Mouse (Mus musculus): ENCODE measurements at regions not wholly inside any gene's neighbourhood (a gene's known extent, or its start where the extent isn't known, plus 50 kb on each side); places are given as distances from the start of the nearest gene placed in this dataset.

GRCm38 (mm10) chr5:144645367-144645766 is 99.7 kb downstream of the Nptx2 start:
- TF ChIP-seq GATA1 (IDR thresholded peaks at IDR 0.05; ENCODE audit: borderline replicate concordance, low read length), result no peak
- TF ChIP-seq GATA2 (IDR thresholded peaks at IDR 0.05; ENCODE audit: borderline replicate concordance, low read depth, low read length), result no peak
- TF ChIP-seq TAL1 (conservative IDR thresholded peaks at IDR 0.05; ENCODE audit: low read depth, low read length), result no peak
- no peak for TF ChIP-seq POLR2AphosphoS5 (IDR thresholded peaks at IDR 0.05; ENCODE audit: insufficient replicate concordance, low read depth, low read length)
- TF ChIP-seq CTCF (IDR thresholded peaks at IDR 0.05; ENCODE audit: low read depth, low read length), result no peak
- H3K4me3 ChIP-seq (ENCODE audit: low read depth, low read length), result no peak overlapping the region
- ATAC-seq (ENCODE audit: extremely low read depth, insufficient number of reproducible peaks, low FRiP score, poor library complexity, severe bottlenecking) (no peak), DNase-seq (ENCODE audit: low spot score) (no peak)
- no peaks in the 10 kb centered on the region for H3K36me3 ChIP-seq (replicated peaks)
- H3K27me3 ChIP-seq (ENCODE audit: insufficient read depth, low read length), result no peaks in the 10 kb centered on the region
- H3K4me1 ChIP-seq (ENCODE audit: insufficient read depth, low read depth, low read length), result no peaks in the 10 kb centered on the region
- peaks cover 77% of the 10 kb centered on the region for H3K9me3 ChIP-seq (replicated peaks)

GRCm38 (mm10) chr5:144647311-144648104 is 101.8 kb downstream of the Nptx2 start:
- Histone ChIP-seq H3K9me3 (replicated peaks) (peaks cover 68% of the 10 kb centered on the region), H3K4me3 (ENCODE audit: low read depth, low read length) (no peak overlapping the region), H3K36me3 (replicated peaks) (no peaks in the 10 kb centered on the region), H3K27me3 (ENCODE audit: insufficient read depth, low read length) (no peaks in the 10 kb centered on the region), H3K4me1 (ENCODE audit: insufficient read depth, low read depth, low read length) (no peaks in the 10 kb centered on the region)
- no peak for ATAC-seq (ENCODE audit: extremely low read depth, insufficient number of reproducible peaks, low FRiP score, poor library complexity, severe bottlenecking)
- no peak for TF ChIP-seq POLR2AphosphoS5 (IDR thresholded peaks at IDR 0.05; ENCODE audit: insufficient replicate concordance, low read depth, low read length)
- TF ChIP-seq GATA1 (IDR thresholded peaks at IDR 0.05; ENCODE audit: borderline replicate concordance, low read length), result no peak
- no peak for TF ChIP-seq TAL1 (conservative IDR thresholded peaks at IDR 0.05; ENCODE audit: low read depth, low read length)
- no peak for TF ChIP-seq GATA2 (IDR thresholded peaks at IDR 0.05; ENCODE audit: borderline replicate concordance, low read depth, low read length)
- no peak for TF ChIP-seq CTCF (IDR thresholded peaks at IDR 0.05; ENCODE audit: low read depth, low read length)
- DNase-seq (ENCODE audit: low spot score), result no peak

- H3K4me1 ChIP-seq (ENCODE audit: insufficient read depth, low read depth, low read length), result no peaks in the 10 kb centered on the region
- no peaks in the 10 kb centered on the region for H3K27me3 ChIP-seq (ENCODE audit: insufficient read depth, low read length)
- peaks cover 49% of the 10 kb centered on the region for H3K9me3 ChIP-seq (replicated peaks)
- DNase-seq (ENCODE audit: low spot score) (no peak), ATAC-seq (ENCODE audit: extremely low read depth, insufficient number of reproducible peaks, low FRiP score, poor library complexity, severe bottlenecking) (no peak)
- H3K4me3 ChIP-seq (ENCODE audit: low read depth, low read length), result no peak overlapping the region
- H3K36me3 ChIP-seq (replicated peaks), result no peaks in the 10 kb centered on the region
- no peak for TF ChIP-seq POLR2AphosphoS5 (IDR thresholded peaks at IDR 0.05; ENCODE audit: insufficient replicate concordance, low read depth, low read length)
- no peak for TF ChIP-seq CTCF (IDR thresholded peaks at IDR 0.05; ENCODE audit: low read depth, low read length)
- TF ChIP-seq GATA2 (IDR thresholded peaks at IDR 0.05; ENCODE audit: borderline replicate concordance, low read depth, low read length), result no peak
- no peak for TF ChIP-seq TAL1 (conservative IDR thresholded peaks at IDR 0.05; ENCODE audit: low read depth, low read length)
These were observed 106.5 kb downstream of the Nptx2 start for GRCm38 (mm10) chr5:144652231-144652630.

DNA sequence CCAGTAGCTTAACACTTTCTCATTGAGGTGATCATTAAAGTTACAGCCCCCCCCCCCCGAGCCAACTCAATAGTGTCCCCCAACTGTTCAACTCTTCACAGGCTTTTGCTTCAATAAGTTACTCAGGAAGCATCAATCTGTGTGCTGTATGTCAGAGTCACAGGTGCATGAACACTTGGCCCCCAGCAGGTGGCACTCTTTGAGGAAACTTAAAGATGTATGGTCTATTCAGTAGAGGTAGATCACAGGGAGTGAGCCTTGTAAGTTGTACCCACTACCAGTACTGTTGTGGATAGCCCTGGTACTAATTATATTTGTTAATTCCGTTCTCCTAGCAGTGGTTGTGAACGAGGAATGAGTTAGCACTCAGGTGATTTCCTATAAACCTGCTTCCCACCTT is 99.6 kb downstream of the Tmem130 start:
- ATAC-seq (ENCODE audit: extremely low read depth, insufficient number of reproducible peaks, low FRiP score, poor library complexity, severe bottlenecking), result no peak

GRCm38 (mm10) chr5:144663981-144664380 is 97.6 kb downstream of the Tmem130 start:
- no peak for TF ChIP-seq GATA1 (IDR thresholded peaks at IDR 0.05; ENCODE audit: borderline replicate concordance, low read length)
- TF ChIP-seq TAL1 (conservative IDR thresholded peaks at IDR 0.05; ENCODE audit: low read depth, low read length), result no peak
- TF ChIP-seq GATA2 (IDR thresholded peaks at IDR 0.05; ENCODE audit: borderline replicate concordance, low read depth, low read length), result no peak
- no peak for TF ChIP-seq POLR2AphosphoS5 (IDR thresholded peaks at IDR 0.05; ENCODE audit: insufficient replicate concordance, low read depth, low read length)
- no peak for TF ChIP-seq CTCF (IDR thresholded peaks at IDR 0.05; ENCODE audit: low read depth, low read length)
- DNase-seq (ENCODE audit: low spot score) (no peak), ATAC-seq (ENCODE audit: extremely low read depth, insufficient number of reproducible peaks, low FRiP score, poor library complexity, severe bottlenecking) (no peak)
- H3K36me3 ChIP-seq (replicated peaks), result no peaks in the 10 kb centered on the region
- no peak overlapping the region for H3K4me3 ChIP-seq (ENCODE audit: low read depth, low read length)
- H3K27me3 ChIP-seq (ENCODE audit: insufficient read depth, low read length), result no peaks in the 10 kb centered on the region
- peaks cover 41% of the 10 kb centered on the region for H3K9me3 ChIP-seq (replicated peaks)
- H3K4me1 ChIP-seq (ENCODE audit: insufficient read depth, low read depth, low read length), result no peaks in the 10 kb centered on the region

More for the DNA sequence above, 99.6 kb downstream of the Tmem130 start:
- H3K4me1 ChIP-seq (ENCODE audit: insufficient read depth, low read depth, low read length), result no peaks in the 10 kb centered on the region
- no peaks in the 10 kb centered on the region for H3K36me3 ChIP-seq (replicated peaks)
- TF ChIP-seq GATA2 (IDR thresholded peaks at IDR 0.05; ENCODE audit: borderline replicate concordance, low read depth, low read length), result no peak
- TF ChIP-seq GATA1 (IDR thresholded peaks at IDR 0.05; ENCODE audit: borderline replicate concordance, low read length), result no peak
- TF ChIP-seq CTCF (IDR thresholded peaks at IDR 0.05; ENCODE audit: low read depth, low read length), result no peak
- no peak for TF ChIP-seq TAL1 (conservative IDR thresholded peaks at IDR 0.05; ENCODE audit: low read depth, low read length)
- no peak for TF ChIP-seq POLR2AphosphoS5 (IDR thresholded peaks at IDR 0.05; ENCODE audit: insufficient replicate concordance, low read depth, low read length)
- no peak overlapping the region for H3K4me3 ChIP-seq (ENCODE audit: low read depth, low read length)
- DNase-seq (ENCODE audit: low spot score), result no peak
- peaks cover 37% of the 10 kb centered on the region for H3K9me3 ChIP-seq (replicated peaks)
- H3K27me3 ChIP-seq (ENCODE audit: insufficient read depth, low read length), result no peaks in the 10 kb centered on the region

- no peak for DNase-seq (ENCODE audit: low spot score)
- no peaks in the 10 kb centered on the region for H3K36me3 ChIP-seq (replicated peaks)
- no peaks in the 10 kb centered on the region for H3K4me1 ChIP-seq (ENCODE audit: insufficient read depth, low read depth, low read length)
- no peak overlapping the region for H3K4me3 ChIP-seq (ENCODE audit: low read depth, low read length)
- no peak for ATAC-seq (ENCODE audit: extremely low read depth, insufficient number of reproducible peaks, low FRiP score, poor library complexity, severe bottlenecking)
- H3K9me3 ChIP-seq (replicated peaks), result peaks cover 43% of the 10 kb centered on the region
- TF ChIP-seq GATA1 (IDR thresholded peaks at IDR 0.05; ENCODE audit: borderline replicate concordance, low read length) (no peak), GATA2 (IDR thresholded peaks at IDR 0.05; ENCODE audit: borderline replicate concordance, low read depth, low read length) (no peak), CTCF (IDR thresholded peaks at IDR 0.05; ENCODE audit: low read depth, low read length) (no peak)
- H3K27me3 ChIP-seq (ENCODE audit: insufficient read depth, low read length), result no peaks in the 10 kb centered on the region
These were observed 96.9 kb downstream of the Tmem130 start for GRCm38 (mm10) chr5:144664571-144665295.
